Mouse (Mus musculus): ENCODE measurements around the gene Rchy1. TPM values are rescaled to one million over a fixed set of nuclear protein-coding genes. Genes with fewer than 3 reads are reported as not detected.

Gene Rchy1
- total RNA-seq (2021), result 10 to 100 TPM; 28.2 to 32.4 TPM

DNA sequence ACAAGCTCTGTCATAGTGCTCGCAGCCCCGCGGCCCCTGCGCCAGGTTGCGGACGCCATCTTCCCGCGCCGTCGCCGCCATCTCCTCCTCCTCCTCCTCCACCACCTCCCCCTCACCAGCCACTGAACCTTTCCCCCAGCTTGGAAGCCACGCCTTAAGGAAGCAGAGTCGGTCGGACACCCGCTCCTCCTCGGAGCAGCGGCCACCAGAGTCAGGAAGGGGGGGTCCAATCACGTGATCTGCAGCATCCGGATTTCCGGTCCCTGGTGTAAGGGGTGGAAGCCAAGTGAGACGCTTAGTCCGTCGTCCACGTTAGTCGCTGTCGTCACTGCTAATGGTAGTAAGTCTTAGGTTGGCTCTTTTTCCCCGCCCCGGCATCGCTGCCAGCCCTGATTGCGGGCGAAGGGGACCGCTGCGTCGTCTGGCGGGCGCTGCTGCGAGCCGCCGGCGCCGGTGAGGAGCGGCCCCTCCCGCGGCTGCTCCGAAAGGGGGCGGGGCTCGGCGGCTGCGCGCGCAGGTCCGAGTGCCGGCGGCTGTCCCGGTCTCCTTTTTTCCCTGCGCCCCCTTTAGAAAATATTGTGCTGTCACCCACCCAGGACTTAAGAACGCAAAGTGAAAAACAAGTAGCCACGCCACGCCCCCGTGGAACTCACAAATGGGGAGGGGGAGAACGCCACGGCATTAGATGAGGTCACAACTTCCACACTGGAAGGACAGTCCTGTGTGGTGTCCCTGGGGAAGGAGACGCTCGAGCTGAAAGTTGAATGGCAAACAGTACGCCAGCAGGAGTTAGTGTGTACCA lies at the start of gene Rchy1:
TSS of gene Rchy1 (minus strand) at position 430 of the 802 bp plus-strand sequence.
- DNase-seq (ENCODE audit: low spot score), result peak; percentile 93
- intact Hi-C loops (cut with DNase I), result loop anchor here (5.0 kb wide), 2 partner anchors 79 to 154 kb away; partner anchors contain the start of gene Cdkl2

GRCm38 (mm10) chr5:92011756-92012155 lies 48.9 kb upstream of the Rchy1 start:
- no peak for DNase-seq (ENCODE audit: low spot score)
- intact Hi-C loops (cut with DNase I), result no loop called here

DNA sequence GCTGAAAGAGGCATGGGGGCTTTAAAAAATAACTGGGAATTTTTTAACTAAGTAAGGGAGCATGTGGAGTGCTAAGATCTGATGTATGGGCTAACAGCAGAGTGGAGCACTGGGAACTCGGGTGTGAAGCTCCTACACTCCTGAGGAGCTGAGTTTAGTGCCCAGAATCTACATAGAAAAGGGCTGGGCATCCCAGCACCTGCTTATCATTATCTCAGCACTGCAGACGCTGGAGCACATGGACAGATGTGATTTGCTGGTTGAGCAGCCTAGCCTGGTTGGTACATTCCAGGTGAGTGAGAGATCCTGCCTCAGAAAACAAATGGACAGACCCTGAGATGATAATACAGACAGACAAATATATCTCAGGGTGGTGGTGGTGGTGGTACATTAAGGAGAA lies 47.0 kb upstream of the Rchy1 start:
- intact Hi-C loops (cut with DNase I), result no loop called here
- no peak for DNase-seq (ENCODE audit: low spot score)

- no peak for DNase-seq (ENCODE audit: low spot score)
- intact Hi-C loops (cut with DNase I), result loop anchor here (2.0 kb wide), 1 partner anchor 538 kb away; no protein-coding TSS in a partner anchor
Measured at GRCm38 (mm10) chr5:92003011-92003410, 40.1 kb upstream of the Rchy1 start.

GRCm38 (mm10) chr5:92000770-92001169 lies 37.9 kb upstream of the Rchy1 start:
- intact Hi-C loops (cut with DNase I), result no loop called here
- no peak for DNase-seq (ENCODE audit: low spot score)

DNA sequence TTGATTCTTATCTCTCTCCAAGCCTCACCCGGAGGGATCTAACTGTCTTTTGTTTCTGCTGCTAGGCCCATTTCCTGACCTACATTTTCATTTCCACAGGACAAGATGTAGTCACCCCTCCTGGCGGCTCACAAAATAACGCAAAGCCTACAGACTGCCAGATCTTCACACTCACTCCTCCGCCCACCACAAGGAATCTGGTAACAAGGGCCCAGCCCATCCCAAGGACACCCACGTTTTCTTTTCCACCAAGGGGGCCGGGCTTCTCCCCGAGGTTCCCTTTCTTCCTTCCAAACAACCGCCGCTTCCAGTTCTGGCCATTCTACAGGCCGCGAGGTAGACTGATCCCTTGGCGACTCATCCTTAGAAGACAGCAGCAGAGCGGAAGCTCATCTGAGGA lies 31.7 kb upstream of the Rchy1 start:
- intact Hi-C loops (cut with DNase I), result no loop called here
- DNase-seq (ENCODE audit: low spot score), result no peak

GRCm38 (mm10) chr5:91993061-91993460 lies 30.2 kb upstream of the Rchy1 start:
- DNase-seq (ENCODE audit: low spot score), result no peak
- intact Hi-C loops (cut with DNase I), result no loop called here

DNA sequence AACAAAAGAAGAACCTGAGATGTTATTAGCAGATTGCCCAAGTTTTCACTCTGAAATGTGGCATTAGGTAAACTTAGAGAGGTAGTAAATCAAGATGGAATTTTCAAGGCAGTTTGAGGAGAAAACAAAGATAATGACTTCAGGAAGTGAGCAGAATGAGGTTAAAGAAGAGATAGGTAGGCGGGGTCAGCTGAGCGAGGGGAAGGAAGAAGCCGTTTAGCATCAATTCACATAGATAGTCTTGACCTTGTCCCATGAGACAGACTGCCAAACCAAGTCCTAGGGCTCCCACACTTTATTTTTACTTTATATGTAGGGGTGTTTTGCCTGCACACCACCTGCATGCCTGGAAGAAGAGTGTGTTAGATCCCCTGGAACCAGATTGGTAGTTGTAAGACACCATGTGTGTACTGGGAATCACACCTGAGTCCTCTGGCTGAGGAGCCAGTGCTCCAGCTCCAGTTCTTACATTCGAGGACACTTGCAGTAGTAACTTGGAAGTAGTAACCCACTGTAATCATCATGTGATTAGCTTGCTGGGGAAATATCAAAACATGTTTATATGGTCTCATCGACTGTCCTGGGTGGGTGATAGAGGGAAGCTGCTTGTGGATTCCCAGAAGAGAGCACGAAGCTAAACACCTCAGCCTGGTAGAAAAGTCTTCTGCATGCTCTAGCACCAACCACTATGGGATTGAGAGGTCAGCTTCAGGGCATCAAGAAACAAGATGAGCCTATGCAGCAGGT lies 28.5 kb upstream of the Rchy1 start:
- intact Hi-C loops (cut with DNase I), result no loop called here
- DNase-seq (ENCODE audit: low spot score), result no peak

- intact Hi-C loops (cut with DNase I), result no loop called here
- no peak for DNase-seq (ENCODE audit: low spot score)
Measured at GRCm38 (mm10) chr5:91989261-91989660, 26.4 kb upstream of the Rchy1 start.

GRCm38 (mm10) chr5:91987799-91988198 lies 24.9 kb upstream of the Rchy1 start:
- intact Hi-C loops (cut with DNase I), result no loop called here
- no peak for DNase-seq (ENCODE audit: low spot score)

GRCm38 (mm10) chr5:91987236-91987635 lies 24.4 kb upstream of the Rchy1 start, which contains the start of gene Odaph:
Gene Odaph, plus strand, starts transcription at chr5:91987475.
- intact Hi-C loops (cut with DNase I), result no loop called here
- DNase-seq (ENCODE audit: low spot score), result no peak

DNA sequence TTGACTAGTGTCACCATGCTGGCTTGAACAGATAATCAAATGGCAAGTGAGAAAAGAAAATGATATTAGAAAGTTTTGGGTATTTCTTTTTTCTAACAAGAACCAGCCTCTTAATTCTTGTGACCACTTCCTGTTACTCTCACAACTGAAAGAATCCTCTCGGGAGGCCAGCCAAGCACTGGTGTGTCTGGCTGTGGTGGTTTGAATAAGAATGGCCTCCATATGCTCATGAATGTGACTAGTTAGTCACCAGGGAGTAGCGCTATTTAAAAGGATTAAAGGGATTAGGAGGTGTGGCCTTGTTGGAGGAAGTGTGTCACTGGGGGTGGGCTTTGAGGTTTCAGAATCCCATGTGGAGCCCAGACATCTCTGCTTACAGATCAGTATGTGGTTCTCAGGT lies 22.9 kb upstream of the Rchy1 start:
- intact Hi-C loops (cut with DNase I), result no loop called here
- DNase-seq (ENCODE audit: low spot score), result no peak

DNA sequence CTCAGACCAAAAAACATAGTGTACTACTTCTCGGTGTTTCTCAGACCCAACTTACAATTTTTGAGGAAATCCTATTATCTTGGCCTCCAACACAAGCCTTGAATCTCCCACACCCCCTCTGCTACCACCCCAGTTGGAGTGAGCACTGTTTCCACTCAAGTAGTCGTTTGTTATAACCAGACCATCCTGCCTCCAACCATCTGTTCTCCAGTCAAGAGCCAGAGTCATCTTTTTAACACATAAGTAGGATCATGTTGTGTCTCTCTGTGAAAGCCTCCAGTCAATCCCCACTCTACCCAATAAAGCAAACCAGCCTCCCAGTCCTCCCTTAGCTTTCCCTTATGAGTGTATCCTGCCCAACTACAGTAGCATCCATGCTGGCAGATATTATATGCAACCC lies 20.6 kb upstream of the Rchy1 start:
- intact Hi-C loops (cut with DNase I), result no loop called here
- no peak for DNase-seq (ENCODE audit: low spot score)

GRCm38 (mm10) chr5:91981176-91981840 lies 18.4 kb upstream of the Rchy1 start:
- intact Hi-C loops (cut with DNase I), result no loop called here
- no peak for DNase-seq (ENCODE audit: low spot score)

DNA sequence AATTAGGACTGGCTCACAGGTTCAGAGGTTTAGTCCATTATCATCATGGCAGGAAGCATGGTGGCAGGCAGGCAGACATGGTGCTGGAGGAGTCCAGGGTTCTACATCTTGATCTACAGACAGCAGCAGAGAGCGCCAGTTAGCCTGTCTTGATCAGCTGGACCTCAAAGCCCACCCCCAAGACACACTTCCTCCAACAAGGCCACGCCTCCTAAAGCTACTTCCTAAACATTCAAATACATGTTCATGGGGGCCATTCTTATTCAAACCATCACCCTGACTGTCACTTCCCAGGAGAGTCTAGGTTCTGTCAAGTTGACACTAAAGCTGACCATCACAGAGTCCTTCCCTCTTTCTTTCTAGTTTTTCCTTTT lies 14.5 kb upstream of the Rchy1 start:
- DNase-seq (ENCODE audit: low spot score), result no peak
- intact Hi-C loops (cut with DNase I), result no loop called here

DNA sequence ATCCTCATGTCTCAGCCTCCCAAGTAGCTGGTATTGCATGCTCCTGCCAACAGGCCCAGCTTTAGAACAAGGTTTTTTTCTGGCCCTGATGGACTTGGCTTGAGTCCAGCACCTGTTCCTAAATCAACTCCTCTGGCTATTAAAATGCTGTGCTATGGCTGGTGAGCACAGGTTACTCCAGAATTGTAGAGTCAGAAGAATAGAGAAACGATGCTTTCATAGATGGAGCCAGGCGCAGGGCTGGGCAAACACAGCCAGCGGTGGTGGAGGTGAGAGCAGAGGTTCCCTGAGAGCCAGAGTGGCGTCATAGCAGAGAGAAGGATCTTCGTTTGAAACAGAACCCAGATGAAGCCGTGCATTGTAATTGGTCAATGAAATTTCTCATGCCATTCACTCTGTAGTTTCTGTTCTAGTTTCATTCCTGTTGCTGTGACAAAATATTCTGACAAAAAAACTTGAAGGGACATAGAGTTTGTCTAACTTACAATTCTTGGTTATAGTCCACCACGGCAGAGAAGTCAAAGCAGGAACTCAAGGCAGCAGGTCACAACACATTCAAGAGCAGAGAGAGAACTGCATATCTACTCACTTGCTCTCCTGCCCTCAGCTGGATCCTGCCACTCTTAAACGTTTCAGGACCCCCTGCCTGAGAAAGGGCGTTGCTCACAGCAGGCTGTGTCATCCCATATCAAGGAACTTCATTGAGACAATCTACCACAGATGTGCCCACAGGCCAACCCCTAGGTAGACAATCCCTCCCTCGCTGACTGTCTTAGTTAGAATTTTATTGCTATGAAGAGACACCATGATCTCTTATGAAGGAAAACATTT lies 13.9 kb upstream of the Rchy1 start:
- DNase-seq (ENCODE audit: low spot score), result no peak
- intact Hi-C loops (cut with DNase I), result no loop called here

DNA sequence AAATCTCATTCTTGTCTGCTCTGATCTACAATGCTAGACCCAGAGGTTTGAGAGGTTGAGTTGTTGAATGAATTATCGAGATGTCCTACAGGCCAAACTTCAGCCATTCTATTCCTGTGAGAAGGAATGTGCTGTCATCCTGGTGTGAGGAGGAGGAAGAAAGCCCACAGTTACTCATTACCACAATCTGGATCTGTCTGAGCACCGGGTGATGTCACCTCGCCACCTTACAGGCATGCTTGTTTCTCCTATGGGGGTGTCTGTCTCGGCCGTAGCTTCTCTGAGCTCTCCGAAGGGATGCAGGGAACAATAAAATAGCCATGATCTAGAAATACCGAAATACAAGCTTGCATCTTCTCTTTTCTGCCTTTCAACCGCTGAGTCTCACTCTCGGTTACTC lies 12.9 kb upstream of the Rchy1 start:
- intact Hi-C loops (cut with DNase I), result no loop called here
- no peak for DNase-seq (ENCODE audit: low spot score)

GRCm38 (mm10) chr5:91974002-91974401 lies 11.1 kb upstream of the Rchy1 start:
- no peak for DNase-seq (ENCODE audit: low spot score)
- intact Hi-C loops (cut with DNase I), result no loop called here

DNA sequence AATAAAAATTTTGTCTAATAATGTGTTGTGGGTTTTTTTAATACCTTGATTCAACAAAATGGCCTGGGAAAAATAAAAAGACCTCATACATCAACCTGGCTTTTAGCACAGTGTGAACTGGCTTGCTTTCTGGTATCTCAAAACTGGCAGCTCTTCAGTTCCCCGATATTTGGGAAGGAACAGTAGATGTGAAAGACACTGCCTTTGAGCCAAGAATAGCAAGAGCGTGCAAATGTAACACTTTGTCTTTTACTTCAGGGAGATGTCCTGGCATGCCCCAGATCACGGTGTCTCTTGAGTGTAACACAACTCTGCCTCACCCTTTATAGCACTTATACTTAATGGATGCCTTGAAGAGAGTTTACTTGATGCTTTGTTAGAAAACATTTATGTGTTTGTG lies 9.2 kb upstream of the Rchy1 start:
- no peak for DNase-seq (ENCODE audit: low spot score)
- intact Hi-C loops (cut with DNase I), result no loop called here

- no peak for DNase-seq (ENCODE audit: low spot score)
- intact Hi-C loops (cut with DNase I), result loop anchor here (5.0 kb wide), 2 partner anchors 80 to 155 kb away; partner anchors contain the start of gene Cdkl2
Measured at GRCm38 (mm10) chr5:91962259-91962638, 619 bp downstream of the Rchy1 start.
